In the genomic region with DNA sequence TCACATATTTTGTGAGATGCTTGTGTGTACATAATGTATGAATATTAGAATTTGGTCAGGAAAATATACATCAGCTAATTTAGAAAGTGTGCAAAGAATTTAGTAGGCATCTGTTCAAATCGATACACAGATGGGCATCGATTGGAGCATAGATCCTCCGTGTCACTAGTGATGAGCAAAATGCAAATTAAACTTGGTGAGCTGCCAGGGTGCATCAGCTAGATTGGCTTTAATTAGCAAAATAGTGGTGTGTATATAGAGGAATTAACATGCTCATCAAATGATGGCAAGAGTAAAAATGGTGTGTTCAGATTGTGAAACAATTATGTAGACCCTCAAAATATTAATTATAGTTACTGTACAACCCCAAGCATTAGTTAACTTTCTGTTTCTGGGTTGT, we compare ENCODE assay signal across 23 mouse cellular contexts.
A peak's percentile ranks its signal among the peaks of the same experiment; 100 is the strongest.
DNase-seq lines count a peak whose midpoint lies in the region; ATAC-seq and TF ChIP-seq lines count a peak whose summit lies in the region.
"Had no signal": no experiment of that assay in that cellular context is flagged by ENCODE, and none has a peak within 500 bp of the region (broad histone marks: within the 10 kb centered on the region; RNA-seq: fewer than 3 reads in every experiment).

No protein-coding gene starts in this region.

- H3K27ac ChIP-seq in forebrain, embryonic 13.5 days, result no peak overlapping the region
- no peak overlapping the region for H3K27ac ChIP-seq in forebrain, postnatal 0 days (ENCODE audit: low read depth, low read length)
- H3K27ac ChIP-seq in forebrain, embryonic 15.5 days (replicated peaks), result no peak overlapping the region
- no peak overlapping the region for H3K27ac ChIP-seq in forebrain, embryonic 11.5 days (ENCODE audit: low read depth, low read length)
- H3K27ac ChIP-seq: embryonic facial prominence, embryonic 10.5 days; embryonic facial prominence, embryonic 12.5 days had no signal

- 64% methylated on average over 3 of the region's 3 CpGs for WGBS in forebrain, embryonic 13.5 days
- WGBS in forebrain, postnatal 0 days, result 50% methylated on average over 3 of the region's 3 CpGs
- WGBS in forebrain, embryonic 15.5 days, result 50% methylated on average over 3 of the region's 3 CpGs
- WGBS in forebrain, embryonic 11.5 days, result 89% methylated on average over 3 of the region's 3 CpGs

- H3K4me3 ChIP-seq in forebrain, embryonic 13.5 days, result no peak overlapping the region
- H3K4me3 ChIP-seq in forebrain, postnatal 0 days (ENCODE audit: low read depth, low read length), result no peak overlapping the region
- H3K4me3 ChIP-seq in forebrain, embryonic 15.5 days, result no peak overlapping the region
- no peak overlapping the region for H3K4me3 ChIP-seq in forebrain, embryonic 11.5 days (ENCODE audit: low read depth, low read length)
- H3K4me3 ChIP-seq: embryonic facial prominence, embryonic 10.5 days; embryonic facial prominence, embryonic 12.5 days had no signal

- ATAC-seq in forebrain, embryonic 13.5 days, result peak; percentile 50; the same call in 1 of the 2 replicates
- no peak for ATAC-seq in forebrain, postnatal 0 days
- 0 out of 2 replicates have a peak, but pooled peaks have one; percentile 51 for ATAC-seq in forebrain, embryonic 15.5 days (replicated peaks)
- ATAC-seq in forebrain, embryonic 11.5 days (replicated peaks; ENCODE audit: low FRiP score), result no peak
- ATAC-seq: activated CD4-positive, CD25-positive, alpha-beta regulatory T cell, adult 4 months; CD4-positive, CD25-positive, alpha-beta regulatory T cell, adult 4 months had no signal

- H3K36me3 ChIP-seq in forebrain, embryonic 13.5 days (ENCODE audit: poor library complexity, severe bottlenecking), result no peaks in the 10 kb centered on the region
- H3K36me3 ChIP-seq in forebrain, postnatal 0 days (ENCODE audit: insufficient read depth), result no peaks in the 10 kb centered on the region
- no peaks in the 10 kb centered on the region for H3K36me3 ChIP-seq in forebrain, embryonic 15.5 days
- no peaks in the 10 kb centered on the region for H3K36me3 ChIP-seq in forebrain, embryonic 11.5 days (ENCODE audit: control insufficient read depth, insufficient read depth, low read length)
- H3K36me3 ChIP-seq: embryonic facial prominence, embryonic 10.5 days; embryonic facial prominence, embryonic 12.5 days; G1E had no signal

- H3K9me3 ChIP-seq in forebrain, embryonic 13.5 days (replicated peaks), result no peaks in the 10 kb centered on the region
- H3K9me3 ChIP-seq in forebrain, postnatal 0 days (ENCODE audit: low read length), result no peaks in the 10 kb centered on the region
- no peaks in the 10 kb centered on the region for H3K9me3 ChIP-seq in forebrain, embryonic 15.5 days
- no peaks in the 10 kb centered on the region for H3K9me3 ChIP-seq in forebrain, embryonic 11.5 days (ENCODE audit: control insufficient read depth, low read length)
- H3K9me3 ChIP-seq: embryonic facial prominence, embryonic 10.5 days; embryonic facial prominence, embryonic 12.5 days had no signal

- no peak overlapping the region for H3K4me2 ChIP-seq in forebrain, embryonic 13.5 days
- no peak overlapping the region for H3K4me2 ChIP-seq in forebrain, postnatal 0 days (ENCODE audit: low read depth)
- H3K4me2 ChIP-seq in forebrain, embryonic 15.5 days (replicated peaks), result no peak overlapping the region
- H3K4me2 ChIP-seq in forebrain, embryonic 11.5 days (ENCODE audit: low read depth, low read length, severe bottlenecking), result no peak overlapping the region
- H3K4me2 ChIP-seq: embryonic facial prominence, embryonic 12.5 days had no signal

- peaks cover 19% of the 10 kb centered on the region for H3K4me1 ChIP-seq in forebrain, embryonic 13.5 days
- no peaks in the 10 kb centered on the region for H3K4me1 ChIP-seq in forebrain, postnatal 0 days (ENCODE audit: insufficient read depth)
- peaks cover 17% of the 10 kb centered on the region for H3K4me1 ChIP-seq in forebrain, embryonic 15.5 days
- H3K4me1 ChIP-seq in forebrain, embryonic 11.5 days (replicated peaks; ENCODE audit: control insufficient read depth, insufficient read depth, low read length), result no peaks in the 10 kb centered on the region

- no peak overlapping the region for H3K9ac ChIP-seq in forebrain, embryonic 13.5 days
- H3K9ac ChIP-seq in forebrain, postnatal 0 days, result no peak overlapping the region
- H3K9ac ChIP-seq in forebrain, embryonic 15.5 days (replicated peaks), result no peak overlapping the region
- no peak overlapping the region for H3K9ac ChIP-seq in forebrain, embryonic 11.5 days (ENCODE audit: low read length)
- H3K9ac ChIP-seq: embryonic facial prominence, embryonic 12.5 days had no signal

- no peak for TF ChIP-seq CTCF in forebrain, postnatal 0 days (IDR thresholded peaks at IDR 0.05; ENCODE audit: low read depth)

- no peak for DNase-seq in forebrain, postnatal 0 days
- no peak for DNase-seq in forebrain, embryonic 11.5 days (ENCODE audit: low spot score)
- peak; percentile 18 for DNase-seq in layer of hippocampus, adult 11-12 months (ENCODE audit: low spot score)
- no peak for DNase-seq in layer of hippocampus, adult 9-11 months
- peak; percentile 51 for DNase-seq in retina, postnatal 1 day
- no peak for DNase-seq in retina, embryonic 14.5 days (ENCODE audit: low spot score)
- DNase-seq: adrenal gland, adult 8-10 months; adrenal gland, postnatal 14 days; adrenal gland, postnatal 36 days; B cell, adult 2 months; cerebellum, adult 11 months; cerebellum, adult 18-20 months; cerebellum, adult 9-10 months; cerebellum, postnatal 25 days had no signal

- no peaks in the 10 kb centered on the region for H3K27me3 ChIP-seq in forebrain, embryonic 13.5 days
- H3K27me3 ChIP-seq in forebrain, postnatal 0 days (ENCODE audit: insufficient read depth, low read length), result no peaks in the 10 kb centered on the region
- no peaks in the 10 kb centered on the region for H3K27me3 ChIP-seq in forebrain, embryonic 15.5 days
- H3K27me3 ChIP-seq in forebrain, embryonic 11.5 days (ENCODE audit: control insufficient read depth, insufficient read depth, low read length), result no peaks in the 10 kb centered on the region
- H3K27me3 ChIP-seq: CH12.LX; embryonic facial prominence, embryonic 12.5 days; Patski had no signal

Comparison
In these comparisons a context has a peak if more than half of its experiments do, and no peak if none do; other contexts are left out.
1. ATAC-seq: peak in forebrain, embryonic 13.5 days (single experiment) and forebrain, embryonic 15.5 days (single experiment); none in forebrain, postnatal 0 days (single experiment) and forebrain, embryonic 11.5 days (single experiment).
2. DNase-seq: peak in layer of hippocampus, adult 11-12 months (single experiment) and retina, postnatal 1 day (single experiment); none in forebrain, postnatal 0 days (single experiment), forebrain, embryonic 11.5 days (single experiment), layer of hippocampus, adult 9-11 months (single experiment) and retina, embryonic 14.5 days (single experiment).